Mouse (Mus musculus) erythroblast, embryonic 14.5 days (primary cell): ENCODE data around the gene Sept14.

Source experiments
- GATA1 ChIP-seq: IDR thresholded peaks from 2 replicates; pipeline ENCODE4 v1.6.1; 2012; ENCODE audit warnings: low read length, inconsistent platforms, mixed read lengths
- TAL1 ChIP-seq: IDR thresholded peaks from 3 replicates; pipeline ENCODE4 v1.6.1; 2012; ENCODE audit warnings: low read length, inconsistent platforms, mixed read lengths

DNA sequence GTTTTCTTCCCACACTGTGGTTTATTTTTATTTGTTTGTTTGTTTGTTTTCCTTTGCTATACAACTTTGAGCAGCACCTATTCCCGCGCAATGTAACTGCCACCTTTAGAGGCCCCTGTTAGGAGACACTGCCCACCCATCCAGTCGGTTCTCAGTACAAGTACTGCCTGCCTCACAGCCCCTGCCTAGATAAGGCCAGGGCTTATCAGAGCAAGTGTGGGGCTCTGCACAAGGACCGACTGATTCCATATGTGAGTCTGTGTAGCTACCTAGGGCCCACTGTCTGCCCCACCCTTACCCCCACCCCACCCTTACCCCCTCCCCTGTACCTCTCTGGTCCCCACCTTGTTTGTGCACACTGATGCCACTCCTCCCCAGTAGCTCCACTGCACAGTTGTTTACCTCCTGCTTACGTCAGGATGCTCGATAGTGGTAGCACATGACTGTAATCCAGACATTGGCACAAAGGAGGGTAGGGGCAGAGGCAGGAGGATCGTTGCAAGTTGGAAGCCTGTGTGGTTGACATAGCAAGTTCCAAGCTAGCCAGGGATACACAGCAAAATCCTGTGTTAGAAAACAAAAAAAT, 34.7 kb upstream of the Sept14 start:
- TF ChIP-seq TAL1 (no peak), GATA1 (peak; percentile 28; the same call in 1 of the 2 replicates)
